Mouse (Mus musculus): ENCODE measurements at regions not wholly inside any gene's neighbourhood (a gene's known extent, or its start where the extent isn't known, plus 50 kb on each side); places are given as distances from the start of the nearest gene placed in this dataset.
"Not testable (repeated sequence)": the region's sequence is repeated elsewhere in the genome, so short reads cannot be mapped to it uniquely, and the experiment has no call there.

DNA sequence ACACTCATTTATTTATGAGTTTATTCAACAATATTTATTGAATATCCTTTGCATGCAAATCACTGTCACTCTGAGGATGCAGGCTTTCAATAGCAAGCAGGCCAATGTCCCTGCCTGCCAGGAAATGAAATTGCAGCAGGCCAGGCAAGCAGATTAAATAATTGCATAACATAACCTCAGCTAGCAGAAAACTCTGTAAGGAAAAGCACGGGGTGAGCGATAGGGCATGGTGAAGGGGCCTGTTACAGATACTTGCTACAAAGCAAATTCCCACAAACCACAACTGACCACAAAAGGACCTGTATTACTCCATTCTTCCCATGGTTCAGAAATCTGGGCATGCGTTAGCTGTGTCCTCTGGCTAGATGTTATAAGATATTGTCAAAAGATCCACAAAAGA, 509.8 kb downstream of the Bnc2 start:
- TF ChIP-seq POLR2A (IDR thresholded peaks at IDR 0.05; ENCODE audit: borderline replicate concordance, extremely low read depth, low read depth, low read length): no peak
- no peak for TF ChIP-seq CTCF (IDR thresholded peaks at IDR 0.05; ENCODE audit: insufficient read depth, low read length)
- WGBS: 71% methylated on average over 3 of the region's 3 CpGs
- no peak for DNase-seq
- Histone ChIP-seq H3K4me3 (replicated peaks; ENCODE audit: extremely low read depth, low read depth, low read length) (no peak overlapping the region), H3K4me1 (ENCODE audit: control insufficient read depth, insufficient read depth, low read length) (no peaks in the 10 kb centered on the region)

GRCm38 (mm10) chr4:84172841-84173240, 502.2 kb downstream of the Bnc2 start:
- 59% methylated on average over 6 of the region's 6 CpGs for WGBS
- Histone ChIP-seq H3K4me1 (ENCODE audit: control insufficient read depth, insufficient read depth, low read length) (no peaks in the 10 kb centered on the region), H3K4me3 (replicated peaks; ENCODE audit: extremely low read depth, low read depth, low read length) (no peak overlapping the region)
- no peak for DNase-seq
- no peak for TF ChIP-seq CTCF (IDR thresholded peaks at IDR 0.05; ENCODE audit: insufficient read depth, low read length)
- no peak for TF ChIP-seq POLR2A (IDR thresholded peaks at IDR 0.05; ENCODE audit: borderline replicate concordance, extremely low read depth, low read depth, low read length)

- DNase-seq: no peak
- no peak overlapping the region for H3K4me3 ChIP-seq (replicated peaks; ENCODE audit: extremely low read depth, low read depth, low read length)
- 55% methylated on average over 2 of the region's 2 CpGs for WGBS
- H3K4me1 ChIP-seq (ENCODE audit: control insufficient read depth, insufficient read depth, low read length): no peaks in the 10 kb centered on the region
- TF ChIP-seq CTCF (IDR thresholded peaks at IDR 0.05; ENCODE audit: insufficient read depth, low read length) (no peak), POLR2A (IDR thresholded peaks at IDR 0.05; ENCODE audit: borderline replicate concordance, extremely low read depth, low read depth, low read length) (no peak)
These were observed 501.6 kb downstream of the Bnc2 start for GRCm38 (mm10) chr4:84173441-84173840.

DNA sequence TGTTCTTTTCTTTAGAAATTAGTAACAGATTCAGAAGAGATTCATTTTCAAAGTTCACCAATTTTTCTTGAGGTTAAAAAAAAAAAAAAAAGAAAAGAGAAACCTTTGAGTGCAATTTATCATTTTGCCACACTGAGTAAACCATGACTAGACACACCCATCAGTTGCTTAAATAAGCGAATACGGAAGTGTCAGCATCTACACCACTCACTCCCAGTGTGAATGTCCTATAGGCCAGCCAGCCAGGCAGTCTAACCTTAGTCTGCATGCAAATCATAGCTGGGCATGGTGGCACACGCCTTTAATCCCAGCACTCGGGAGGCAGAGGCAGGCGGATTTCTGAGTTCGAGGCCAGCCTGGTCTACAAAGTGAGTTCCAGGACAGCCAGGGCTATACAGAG, 498.6 kb downstream of the Bnc2 start:
- not testable (repeated sequence) for H3K4me1 ChIP-seq (ENCODE audit: control insufficient read depth, insufficient read depth, low read length); DNase-seq; H3K4me3 ChIP-seq (replicated peaks; ENCODE audit: extremely low read depth, low read depth, low read length)
- 94% methylated on average over 6 of the region's 6 CpGs for whole genome bisulfite sequencing

DNA sequence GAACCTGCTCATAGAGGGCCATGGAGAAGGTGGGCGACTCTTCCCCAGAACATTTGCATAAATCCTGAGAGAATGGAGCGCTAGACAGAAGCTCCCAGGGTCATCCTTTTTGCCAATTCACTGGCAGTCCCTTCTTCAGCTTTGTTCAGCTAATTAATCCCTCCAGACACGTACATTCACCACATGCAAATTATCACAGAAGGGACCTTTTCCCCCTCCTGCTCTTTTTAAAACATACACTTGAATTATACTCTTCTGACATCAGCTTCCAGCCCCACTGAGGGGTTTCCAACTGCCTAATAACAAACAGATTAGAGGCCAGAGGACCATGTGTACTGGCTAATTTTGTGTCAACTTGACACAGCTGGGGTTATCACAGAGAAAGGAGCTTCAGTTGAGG, 497.2 kb downstream of the Bnc2 start:
- WGBS: 83% methylated on average over 3 of the region's 3 CpGs
- TF ChIP-seq POLR2A (IDR thresholded peaks at IDR 0.05; ENCODE audit: borderline replicate concordance, extremely low read depth, low read depth, low read length) (no peak), CTCF (IDR thresholded peaks at IDR 0.05; ENCODE audit: insufficient read depth, low read length) (no peak)
- no peaks in the 10 kb centered on the region for H3K4me1 ChIP-seq (ENCODE audit: control insufficient read depth, insufficient read depth, low read length)
- DNase-seq: no peak
- no peak overlapping the region for H3K4me3 ChIP-seq (replicated peaks; ENCODE audit: extremely low read depth, low read depth, low read length)

DNA sequence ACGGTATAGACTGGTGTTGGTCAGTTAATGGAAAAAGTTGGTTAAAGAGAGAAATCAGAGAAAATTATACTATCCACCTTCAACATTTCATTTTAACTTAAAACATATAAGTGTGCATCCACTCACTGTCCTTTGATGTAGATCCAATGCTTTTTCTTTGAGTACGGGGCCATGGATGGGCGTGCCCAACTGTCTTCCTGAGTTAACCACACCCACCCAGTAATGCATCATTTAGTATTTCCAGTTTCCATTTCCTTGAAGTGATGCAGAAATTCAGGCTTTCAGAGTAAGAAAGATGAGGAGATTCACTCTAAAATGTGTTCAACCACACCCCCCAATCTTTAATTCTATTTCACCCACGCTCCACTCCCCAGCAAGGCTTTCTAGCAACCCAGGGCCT, 490.6 kb downstream of the Bnc2 start:
- 82% methylated on average over 4 of the region's 4 CpGs for WGBS

DNA sequence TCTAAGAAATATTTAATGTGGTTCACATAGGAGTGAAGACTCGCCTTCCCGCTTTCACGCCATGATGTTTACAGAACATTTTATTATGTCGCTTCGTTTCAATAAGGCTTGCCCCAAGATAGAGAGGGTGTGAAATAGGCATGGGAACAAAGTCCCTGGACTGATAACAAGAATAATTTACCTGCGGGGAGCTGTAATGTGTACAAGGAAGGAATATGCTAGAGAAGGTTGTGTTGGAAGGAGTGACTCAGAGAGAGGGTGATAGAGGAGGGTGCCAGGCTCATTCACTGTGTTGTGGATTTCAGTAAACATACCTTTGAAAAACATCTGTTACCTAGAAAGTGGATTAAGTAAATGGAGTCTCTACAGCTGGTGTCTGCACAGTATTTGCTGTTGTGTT, 490.2 kb downstream of the Bnc2 start:
- DNase-seq: no peak
- TF ChIP-seq POLR2A (IDR thresholded peaks at IDR 0.05; ENCODE audit: borderline replicate concordance, extremely low read depth, low read depth, low read length) (no peak), CTCF (IDR thresholded peaks at IDR 0.05; ENCODE audit: insufficient read depth, low read length) (no peak)
- 82% methylated on average over 6 of the region's 6 CpGs for whole genome bisulfite sequencing
- H3K4me1 ChIP-seq (ENCODE audit: control insufficient read depth, insufficient read depth, low read length): no peaks in the 10 kb centered on the region
- no peak overlapping the region for H3K4me3 ChIP-seq (replicated peaks; ENCODE audit: extremely low read depth, low read depth, low read length)

More for the DNA sequence above, 490.6 kb downstream of the Bnc2 start:
- Histone ChIP-seq H3K4me1 (ENCODE audit: control insufficient read depth, insufficient read depth, low read length) (no peaks in the 10 kb centered on the region), H3K4me3 (replicated peaks; ENCODE audit: extremely low read depth, low read depth, low read length) (no peak overlapping the region)
- TF ChIP-seq CTCF (IDR thresholded peaks at IDR 0.05; ENCODE audit: insufficient read depth, low read length) (no peak), POLR2A (IDR thresholded peaks at IDR 0.05; ENCODE audit: borderline replicate concordance, extremely low read depth, low read depth, low read length) (no peak)
- DNase-seq: no peak

GRCm38 (mm10) chr4:84189315-84189714, 485.8 kb downstream of the Bnc2 start:
- no peak for TF ChIP-seq CTCF (IDR thresholded peaks at IDR 0.05; ENCODE audit: insufficient read depth, low read length)
- no peak for TF ChIP-seq POLR2A (IDR thresholded peaks at IDR 0.05; ENCODE audit: borderline replicate concordance, extremely low read depth, low read depth, low read length)
- DNase-seq: no peak
- H3K4me3 ChIP-seq (replicated peaks; ENCODE audit: extremely low read depth, low read depth, low read length): no peak overlapping the region
- WGBS: 79% methylated on average over 12 of the region's 12 CpGs
- H3K4me1 ChIP-seq (ENCODE audit: control insufficient read depth, insufficient read depth, low read length): no peaks in the 10 kb centered on the region

DNA sequence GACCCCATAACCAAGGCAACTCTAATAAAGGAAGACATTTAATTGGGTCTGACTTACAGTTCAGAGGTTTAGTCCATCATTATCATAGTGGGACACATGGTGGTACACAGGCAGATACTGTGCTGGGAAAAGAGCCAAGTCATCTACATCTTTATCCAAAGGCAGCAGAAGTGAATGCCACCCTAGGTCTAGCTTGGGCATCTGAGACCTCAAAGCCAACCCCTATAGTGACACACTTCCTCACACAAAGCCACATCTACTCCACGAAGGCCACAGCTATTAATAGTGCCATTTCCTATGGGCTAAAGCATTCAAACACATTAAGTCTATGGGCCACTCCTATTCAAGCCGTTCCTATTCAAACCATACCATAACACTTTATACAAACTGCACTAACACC, 483.8 kb downstream of the Bnc2 start:
- WGBS: 65% methylated on average over 2 of the region's 2 CpGs
- DNase-seq: no peak
- Histone ChIP-seq H3K4me3 (replicated peaks; ENCODE audit: extremely low read depth, low read depth, low read length) (no peak overlapping the region), H3K4me1 (ENCODE audit: control insufficient read depth, insufficient read depth, low read length) (no peaks in the 10 kb centered on the region)
- TF ChIP-seq POLR2A (IDR thresholded peaks at IDR 0.05; ENCODE audit: borderline replicate concordance, extremely low read depth, low read depth, low read length) (no peak), CTCF (IDR thresholded peaks at IDR 0.05; ENCODE audit: insufficient read depth, low read length) (no peak)

- H3K4me1 ChIP-seq (ENCODE audit: control insufficient read depth, insufficient read depth, low read length): no peaks in the 10 kb centered on the region
- no peak for TF ChIP-seq CTCF (IDR thresholded peaks at IDR 0.05; ENCODE audit: insufficient read depth, low read length)
- TF ChIP-seq POLR2A (IDR thresholded peaks at IDR 0.05; ENCODE audit: borderline replicate concordance, extremely low read depth, low read depth, low read length): no peak
- no peak for DNase-seq
- H3K4me3 ChIP-seq (replicated peaks; ENCODE audit: extremely low read depth, low read depth, low read length): no peak overlapping the region
- WGBS: 77% methylated on average over 2 of the region's 2 CpGs
These were observed 482.8 kb downstream of the Bnc2 start for GRCm38 (mm10) chr4:84192301-84192700.

DNA sequence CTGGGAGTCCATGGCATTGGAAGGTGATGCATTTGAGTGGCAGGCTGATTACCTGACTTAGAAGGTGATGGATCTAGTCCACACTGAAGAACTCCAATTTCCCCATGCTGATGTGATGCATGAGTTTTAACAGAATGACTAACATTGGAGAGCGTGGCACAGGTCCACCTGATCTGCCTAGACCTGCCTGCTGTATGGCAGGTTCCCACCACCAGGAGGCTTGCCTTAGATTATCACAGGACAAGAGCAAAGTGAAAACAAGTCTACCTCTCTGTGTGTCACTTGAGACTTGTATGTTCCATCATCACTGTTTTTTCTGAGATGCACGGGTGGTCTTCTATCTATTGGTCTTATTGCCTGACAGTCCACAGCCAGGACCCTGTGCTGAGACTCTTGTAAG, 478.3 kb downstream of the Bnc2 start:
- 86% methylated on average over 2 of the region's 2 CpGs for WGBS
- H3K4me1 ChIP-seq (ENCODE audit: control insufficient read depth, insufficient read depth, low read length): no peaks in the 10 kb centered on the region
- no peak for DNase-seq
- no peak overlapping the region for H3K4me3 ChIP-seq (replicated peaks; ENCODE audit: extremely low read depth, low read depth, low read length)
- TF ChIP-seq CTCF (IDR thresholded peaks at IDR 0.05; ENCODE audit: insufficient read depth, low read length): no peak
- no peak for TF ChIP-seq POLR2A (IDR thresholded peaks at IDR 0.05; ENCODE audit: borderline replicate concordance, extremely low read depth, low read depth, low read length)
